Mouse (Mus musculus): Measurements from ENCODE around the gene Coq8b. TPM values are rescaled to one million over a fixed set of nuclear protein-coding genes. Genes with fewer than 3 reads are reported as not detected.

Coq8b gene
- polyA plus RNA-seq, 1 experiment = 9.3 TPM

- peaks cover 6% of the 10 kb centered on the region for H3K36me3 ChIP-seq (ENCODE audit: control insufficient read depth, insufficient read depth)
- H3K27me3 ChIP-seq (ENCODE audit: control insufficient read depth, insufficient read depth, insufficient read length) = no peaks in the 10 kb centered on the region
- H3ac ChIP-seq (ENCODE audit: control insufficient read depth, insufficient read length, low read depth) = no peak overlapping the region
- H3K79me3 ChIP-seq (ENCODE audit: low read depth) = no peaks in the 10 kb centered on the region
- no peaks in the 10 kb centered on the region for H3K79me2 ChIP-seq (ENCODE audit: control insufficient read depth, insufficient read depth)
- TF ChIP-seq CTCF (IDR thresholded peaks at IDR 0.05; ENCODE audit: control insufficient read depth, insufficient read depth, insufficient read length) (no peak), MYOD1 (IDR thresholded peaks at IDR 0.05; ENCODE audit: control insufficient read depth, insufficient read length, low read depth) (no peak), FOSL1 (IDR thresholded peaks at IDR 0.05; ENCODE audit: insufficient read depth, low read length, poor library complexity, severe bottlenecking) (no peak), CEBPB (IDR thresholded peaks at IDR 0.05; ENCODE audit: low read depth) (no peak), MAX (IDR thresholded peaks at IDR 0.05) (no peak), USF1 (IDR thresholded peaks at IDR 0.05; ENCODE audit: low read depth) (no peak), MYOG (IDR thresholded peaks at IDR 0.05; ENCODE audit: control insufficient read depth, extremely low read depth, insufficient read length) (no peak)
- no peak overlapping the region for H3K4me3 ChIP-seq (ENCODE audit: insufficient read depth, poor library complexity, severe bottlenecking)
Measured at GRCm38 (mm10) chr7:27203730-27204449, 28.9 kb upstream of the Coq8b start.

DNA sequence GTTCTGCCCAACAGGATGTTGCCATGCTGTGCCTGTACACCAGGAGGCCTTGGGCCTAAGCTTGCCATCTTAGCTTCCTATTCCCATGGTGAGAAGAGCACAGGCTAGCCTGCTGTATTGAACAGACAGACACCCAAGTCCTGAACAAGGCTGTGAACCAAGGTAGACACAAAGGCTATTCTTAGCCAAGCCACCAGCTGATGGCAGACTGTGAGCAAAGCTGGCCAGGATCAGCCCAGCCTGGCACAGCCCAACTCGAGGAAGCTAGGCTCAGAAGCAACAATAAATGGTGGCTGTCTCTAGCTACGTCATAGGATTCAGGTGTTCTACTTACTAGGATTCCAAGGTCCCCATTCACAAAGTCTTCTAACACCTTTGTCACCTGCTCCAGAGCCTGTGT is 20.2 kb upstream of the Coq8b start:
- TF ChIP-seq MYOG (IDR thresholded peaks at IDR 0.05; ENCODE audit: control insufficient read depth, extremely low read depth, insufficient read length) = no peak
- TF ChIP-seq MAX (IDR thresholded peaks at IDR 0.05) = no peak
- no peak for TF ChIP-seq CTCF (IDR thresholded peaks at IDR 0.05; ENCODE audit: control insufficient read depth, insufficient read depth, insufficient read length)
- no peak for TF ChIP-seq FOSL1 (IDR thresholded peaks at IDR 0.05; ENCODE audit: insufficient read depth, low read length, poor library complexity, severe bottlenecking)
- no peak for TF ChIP-seq USF1 (IDR thresholded peaks at IDR 0.05; ENCODE audit: low read depth)
- H3ac ChIP-seq (ENCODE audit: control insufficient read depth, insufficient read length, low read depth) = no peak overlapping the region
- H3K79me2 ChIP-seq (ENCODE audit: control insufficient read depth, insufficient read depth) = no peaks in the 10 kb centered on the region
- no peaks in the 10 kb centered on the region for H3K27me3 ChIP-seq (ENCODE audit: control insufficient read depth, insufficient read depth, insufficient read length)
- H3K79me3 ChIP-seq (ENCODE audit: low read depth) = no peaks in the 10 kb centered on the region
- peaks cover 17% of the 10 kb centered on the region for H3K36me3 ChIP-seq (ENCODE audit: control insufficient read depth, insufficient read depth)
- H3K4me3 ChIP-seq (ENCODE audit: insufficient read depth, poor library complexity, severe bottlenecking) = no peak overlapping the region

DNA sequence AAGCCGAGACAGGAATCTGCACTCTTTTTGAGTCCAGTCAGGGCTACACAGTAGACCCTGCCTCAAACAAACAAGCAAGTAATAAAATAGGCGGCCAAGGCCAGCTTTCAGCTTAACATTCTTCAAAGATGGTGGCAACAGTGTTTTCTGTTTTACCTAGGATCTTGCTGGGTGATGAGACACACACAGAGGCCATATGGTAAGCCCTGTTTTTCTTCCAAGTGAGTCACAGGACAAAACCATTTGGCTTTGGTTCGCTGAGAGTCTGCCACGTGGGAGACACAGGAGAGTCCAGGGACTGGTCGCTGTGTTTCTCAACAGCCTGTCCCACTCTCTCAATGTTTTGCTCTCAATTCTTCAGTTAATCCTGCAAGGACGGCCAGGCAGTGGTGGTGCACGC is 14.2 kb upstream of the Coq8b start:
- no peaks in the 10 kb centered on the region for H3K36me3 ChIP-seq (ENCODE audit: control insufficient read depth, insufficient read depth)
- H3K4me3 ChIP-seq (ENCODE audit: insufficient read depth, poor library complexity, severe bottlenecking) = no peak overlapping the region

GRCm38 (mm10) chr7:27219937-27220336 is 12.9 kb upstream of the Coq8b start:
- Histone ChIP-seq H3K79me3 (ENCODE audit: low read depth) (no peaks in the 10 kb centered on the region), H3K79me2 (ENCODE audit: control insufficient read depth, insufficient read depth) (no peaks in the 10 kb centered on the region), H3K4me3 (ENCODE audit: insufficient read depth, poor library complexity, severe bottlenecking) (no peak overlapping the region), H3K27me3 (ENCODE audit: control insufficient read depth, insufficient read depth, insufficient read length) (no peaks in the 10 kb centered on the region), H3K36me3 (ENCODE audit: control insufficient read depth, insufficient read depth) (no peaks in the 10 kb centered on the region), H3ac (ENCODE audit: control insufficient read depth, insufficient read length, low read depth) (no peak overlapping the region)
- no peak for TF ChIP-seq MYOG (IDR thresholded peaks at IDR 0.05; ENCODE audit: control insufficient read depth, extremely low read depth, insufficient read length)
- TF ChIP-seq MYOD1 (IDR thresholded peaks at IDR 0.05; ENCODE audit: control insufficient read depth, insufficient read length, low read depth) = no peak
- no peak for TF ChIP-seq FOSL1 (IDR thresholded peaks at IDR 0.05; ENCODE audit: insufficient read depth, low read length, poor library complexity, severe bottlenecking)
- no peak for TF ChIP-seq CEBPB (IDR thresholded peaks at IDR 0.05; ENCODE audit: low read depth)
- TF ChIP-seq MAX (IDR thresholded peaks at IDR 0.05) = no peak
- no peak for TF ChIP-seq CTCF (IDR thresholded peaks at IDR 0.05; ENCODE audit: control insufficient read depth, insufficient read depth, insufficient read length)
- no peak for TF ChIP-seq USF1 (IDR thresholded peaks at IDR 0.05; ENCODE audit: low read depth)

More for the DNA sequence above, 14.2 kb upstream of the Coq8b start:
- TF ChIP-seq CTCF (IDR thresholded peaks at IDR 0.05; ENCODE audit: control insufficient read depth, insufficient read depth, insufficient read length) = no peak
- TF ChIP-seq MAX (IDR thresholded peaks at IDR 0.05) = no peak
- no peak for TF ChIP-seq FOSL1 (IDR thresholded peaks at IDR 0.05; ENCODE audit: insufficient read depth, low read length, poor library complexity, severe bottlenecking)
- Histone ChIP-seq H3K79me2 (ENCODE audit: control insufficient read depth, insufficient read depth) (no peaks in the 10 kb centered on the region), H3K27me3 (ENCODE audit: control insufficient read depth, insufficient read depth, insufficient read length) (no peaks in the 10 kb centered on the region), H3K79me3 (ENCODE audit: low read depth) (no peaks in the 10 kb centered on the region), H3ac (ENCODE audit: control insufficient read depth, insufficient read length, low read depth) (no peak overlapping the region)

- Histone ChIP-seq H3K79me3 (ENCODE audit: low read depth) (no peaks in the 10 kb centered on the region), H3K4me3 (ENCODE audit: insufficient read depth, poor library complexity, severe bottlenecking) (no peak overlapping the region), H3ac (ENCODE audit: control insufficient read depth, insufficient read length, low read depth) (no peak overlapping the region), H3K27me3 (ENCODE audit: control insufficient read depth, insufficient read depth, insufficient read length) (no peaks in the 10 kb centered on the region), H3K36me3 (ENCODE audit: control insufficient read depth, insufficient read depth) (no peaks in the 10 kb centered on the region), H3K79me2 (ENCODE audit: control insufficient read depth, insufficient read depth) (peaks cover 14% of the 10 kb centered on the region)
- TF ChIP-seq MYOD1 (IDR thresholded peaks at IDR 0.05; ENCODE audit: control insufficient read depth, insufficient read length, low read depth) = no peak
- TF ChIP-seq MYOG (IDR thresholded peaks at IDR 0.05; ENCODE audit: control insufficient read depth, extremely low read depth, insufficient read length) = no peak
- TF ChIP-seq CEBPB (IDR thresholded peaks at IDR 0.05; ENCODE audit: low read depth) = no peak
- TF ChIP-seq USF1 (IDR thresholded peaks at IDR 0.05; ENCODE audit: low read depth) = no peak
- no peak for TF ChIP-seq FOSL1 (IDR thresholded peaks at IDR 0.05; ENCODE audit: insufficient read depth, low read length, poor library complexity, severe bottlenecking)
- TF ChIP-seq MAX (IDR thresholded peaks at IDR 0.05) = no peak
- no peak for TF ChIP-seq CTCF (IDR thresholded peaks at IDR 0.05; ENCODE audit: control insufficient read depth, insufficient read depth, insufficient read length)
Measured at GRCm38 (mm10) chr7:27221939-27222338, 10.9 kb upstream of the Coq8b start.

DNA sequence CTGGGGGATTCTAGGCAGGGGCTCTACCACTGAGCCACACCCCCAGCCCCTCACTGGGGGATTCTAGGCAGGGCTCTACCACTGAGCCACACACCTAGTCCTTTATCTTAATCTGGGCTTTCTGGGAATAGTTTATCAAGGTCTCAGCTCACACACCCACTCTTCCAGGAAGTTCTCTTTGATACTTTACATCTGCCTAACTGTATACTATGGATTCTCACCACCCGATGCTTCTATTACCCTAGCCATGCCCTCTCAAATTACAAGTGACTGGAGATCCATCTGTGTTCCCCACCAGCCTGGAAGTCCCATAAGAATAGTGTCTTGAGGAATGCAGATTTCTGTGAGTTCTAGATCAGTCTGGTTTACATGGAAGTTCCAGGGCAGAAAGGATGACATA is 10.3 kb upstream of the Coq8b start:
- Histone ChIP-seq H3ac (ENCODE audit: control insufficient read depth, insufficient read length, low read depth) (no peak overlapping the region), H3K4me3 (ENCODE audit: insufficient read depth, poor library complexity, severe bottlenecking) (no peak overlapping the region), H3K36me3 (ENCODE audit: control insufficient read depth, insufficient read depth) (no peaks in the 10 kb centered on the region), H3K79me2 (ENCODE audit: control insufficient read depth, insufficient read depth) (peaks cover 20% of the 10 kb centered on the region), H3K79me3 (ENCODE audit: low read depth) (peaks cover 3% of the 10 kb centered on the region), H3K27me3 (ENCODE audit: control insufficient read depth, insufficient read depth, insufficient read length) (no peaks in the 10 kb centered on the region)
- TF ChIP-seq FOSL1 (IDR thresholded peaks at IDR 0.05; ENCODE audit: insufficient read depth, low read length, poor library complexity, severe bottlenecking) = no peak
- no peak for TF ChIP-seq MAX (IDR thresholded peaks at IDR 0.05)
- TF ChIP-seq MYOD1 (IDR thresholded peaks at IDR 0.05; ENCODE audit: control insufficient read depth, insufficient read length, low read depth) = no peak
- no peak for TF ChIP-seq CEBPB (IDR thresholded peaks at IDR 0.05; ENCODE audit: low read depth)
- no peak for TF ChIP-seq MYOG (IDR thresholded peaks at IDR 0.05; ENCODE audit: control insufficient read depth, extremely low read depth, insufficient read length)
- no peak for TF ChIP-seq USF1 (IDR thresholded peaks at IDR 0.05; ENCODE audit: low read depth)
- TF ChIP-seq CTCF (IDR thresholded peaks at IDR 0.05; ENCODE audit: control insufficient read depth, insufficient read depth, insufficient read length) = no peak

Measured in C2C12 (cell line).